Mouse (Mus musculus) lung, postnatal 10 days (tissue): ENCODE data around the gene Olfr102.

ENCODE experiments used
- DNase-seq: peaks from one replicate; pipeline ENCODE4 v3.0.0; 2021

Gene Olfr102

GRCm38 (mm10) chr17:37316954-37317353, at the start of gene Olfr102:
Olfr102 (minus strand) TSS chr17:37317054.
- no peak for DNase-seq

GRCm38 (mm10) chr17:37359282-37359681, 42.4 kb upstream of the Olfr102 start, which contains the start of gene Olfr104-ps:
Olfr104-ps (plus strand) TSS chr17:37359582.
- DNase-seq: no peak

GRCm38 (mm10) chr17:37339598-37339997, 22.7 kb upstream of the Olfr102 start, which contains the start of gene Olfr103:
Olfr103 (minus strand) TSS chr17:37339698.
- no peak for DNase-seq

GRCm38 (mm10) chr17:37310146-37310699, 6.6 kb downstream of the Olfr102 start:
- DNase-seq: no peak

GRCm38 (mm10) chr17:37308483-37308882, 8.4 kb downstream of the Olfr102 start:
- no peak for DNase-seq

- DNase-seq: no peak
These were observed 12.6 kb downstream of the Olfr102 start, which contains the start of gene Olfr101 for GRCm38 (mm10) chr17:37304213-37304612. Olfr101 (minus strand) TSS chr17:37304313.

GRCm38 (mm10) chr17:37283360-37283759, 33.5 kb downstream of the Olfr102 start, which contains the start of gene Olfr99:
Olfr99 (minus strand) TSS chr17:37283460.
- DNase-seq: no peak

GRCm38 (mm10) chr17:37280331-37280730, 36.5 kb downstream of the Olfr102 start:
- DNase-seq: no peak

- no peak for DNase-seq
These were observed 40.3 kb downstream of the Olfr102 start for GRCm38 (mm10) chr17:37276573-37276972.

GRCm38 (mm10) chr17:37275626-37276248, 41.1 kb downstream of the Olfr102 start:
- DNase-seq: no peak

GRCm38 (mm10) chr17:37270702-37271092, 46.2 kb downstream of the Olfr102 start:
- peak; percentile 60 for DNase-seq

GRCm38 (mm10) chr17:37270058-37270701, 46.7 kb downstream of the Olfr102 start, which contains the start of gene H2-M3:
H2-M3 (plus strand) TSS chr17:37270220.
- peak; percentile 94 for DNase-seq

- DNase-seq: no peak
These were observed 53.2 kb downstream of the Olfr102 start, which contains the start of gene Olfr98 for GRCm38 (mm10) chr17:37263626-37264025. Olfr98 (minus strand) TSS chr17:37263749.
